Mouse (Mus musculus) liver, embryonic 11.5 days (tissue): ENCODE results near the gene Mat1a. TPM values are rescaled to one million over a fixed set of nuclear protein-coding genes. Genes with fewer than 3 reads are reported as not detected.

Source experiments
- ATAC-seq: fragments of 200-750 bp; cut with Nextera tagmentation; replicated peaks from 2 replicates; pipeline ENCODE4 v1.8.0; 2017; ENCODE audit warnings: moderate number of reproducible peaks, mild to moderate bottlenecking, moderate TSS enrichment, moderate library complexity; ENCODE audit not compliant: low FRiP score
- DNase-seq: peaks from one replicate; pipeline ENCODE4 v3.0.0-alpha.2; 2017; ENCODE audit warnings: low spot score
- H3K27ac ChIP-seq: fragments of 300-500 bp; sonication (generic); 2 replicates; pipeline ENCODE4 v1.5.1; 2014; ENCODE audit warnings: mild to moderate bottlenecking, low read depth, low read length, control low read depth
- H3K27me3 ChIP-seq: fragments of 300-500 bp; sonication (generic); replicated peaks from 2 replicates; pipeline ENCODE4 v1.6.1; 2014; ENCODE audit warnings: low read length, mixed read lengths; ENCODE audit not compliant: control insufficient read depth, insufficient read depth
- H3K36me3 ChIP-seq: fragments of 300-500 bp; sonication (generic); 2 replicates; pipeline ENCODE4 v1.6.1; 2014; ENCODE audit warnings: mild to moderate bottlenecking, low read length, moderate library complexity, mixed read lengths; ENCODE audit not compliant: control insufficient read depth, insufficient read depth
- H3K4me1 ChIP-seq: fragments of 300-500 bp; sonication (generic); replicated peaks from 2 replicates; pipeline ENCODE4 v1.6.1; 2014; ENCODE audit warnings: low read length, mixed read lengths; ENCODE audit not compliant: control insufficient read depth, insufficient read depth
- H3K4me2 ChIP-seq: fragments of 300-500 bp; sonication (generic); 2 replicates; pipeline ENCODE4 v1.6.1; 2014; ENCODE audit warnings: mild to moderate bottlenecking, control low read depth, moderate library complexity
- H3K4me3 ChIP-seq: fragments of 300-500 bp; sonication (generic); 2 replicates; pipeline ENCODE4 v1.5.1; 2014; ENCODE audit warnings: low read depth, low read length, control low read depth
- H3K9ac ChIP-seq: fragments of 300-500 bp; sonication (generic); 2 replicates; pipeline ENCODE4 v1.6.1; 2014; ENCODE audit warnings: low read depth, low read length, control low read depth
- H3K9me3 ChIP-seq: fragments of 300-500 bp; sonication (generic); 2 replicates; pipeline ENCODE4 v1.6.1; 2016; ENCODE audit warnings: low read length, inconsistent platforms, mixed read lengths; ENCODE audit not compliant: control insufficient read depth
- WGBS: fragments of 180-500 bp; shearing (Covaris S2); extraction: QIAGEN DNeasy Blood & Tissue Kit; methylation state at CpG from one replicate; pipeline ENCODE4 v1.1.7; 2014; 5-methylcytosine and 5-hydroxymethylcytosine counted together
- polyA plus RNA-seq: library from polyadenylated mRNA; unstranded; fragments of >200 nt; fragmentation: Nextera tagmentation; extraction: Ambion mirVana; gene quantifications from 2 replicates; pipeline ENCODE4 v1.2.1, GENCODE M21; 2014

Mat1a gene
- polyA plus RNA-seq, 1 experiment from 2014 or later, result 0.05 TPM

DNA sequence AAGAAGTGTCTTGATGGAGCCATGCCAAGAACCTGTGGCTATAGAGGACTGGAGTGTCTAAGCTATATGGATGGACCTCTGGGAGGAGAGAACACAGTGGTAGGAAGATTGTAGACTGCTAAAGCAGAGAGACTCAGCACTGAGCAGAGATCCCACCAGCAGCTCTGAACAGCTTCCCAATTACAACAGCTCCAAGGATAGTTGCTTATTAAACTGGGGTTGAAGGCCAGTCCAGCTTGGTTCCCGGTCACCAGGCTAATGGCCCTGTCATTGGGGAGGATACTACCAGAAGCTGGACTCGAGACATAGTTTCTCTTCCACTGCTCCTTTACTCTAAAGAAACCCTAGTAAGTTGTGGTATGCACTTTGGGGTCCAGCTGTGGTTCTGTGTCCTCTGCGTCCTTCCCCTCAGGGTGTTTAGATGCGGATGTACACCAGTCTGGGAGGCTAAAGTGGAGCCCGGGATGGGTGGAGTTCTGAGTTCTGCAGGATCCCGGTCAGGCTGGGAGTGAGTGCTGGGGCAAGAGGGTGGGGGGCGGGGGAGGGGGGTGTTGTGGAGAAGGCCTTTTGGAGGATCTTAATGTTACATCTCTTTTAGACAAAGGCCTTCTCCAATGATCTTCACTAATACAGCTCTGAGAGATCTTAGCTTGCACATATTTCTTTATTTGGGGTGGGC lies 46.5 kb downstream of the Mat1a start, which contains the start of gene Mbl1:
TSS of gene Mbl1 (plus strand) at position 239 of the 679 bp plus-strand sequence.
- WGBS, result 68% methylated on average over 7 of the region's 7 CpGs
- peak within 1 kb of the TSS; percentile 25; the same call in 1 of the 2 replicates for H3K27ac ChIP-seq
- H3K4me2 ChIP-seq, result peak within 1 kb of the TSS; percentile 21
- no peak within 1 kb of the TSS for H3K4me3 ChIP-seq
- no peak for DNase-seq
- H3K27me3 ChIP-seq, result no peaks in the 10 kb centered on the region
- H3K4me1 ChIP-seq, result no peaks in the 10 kb centered on the region
- no peaks in the 10 kb centered on the region for H3K9me3 ChIP-seq
- H3K36me3 ChIP-seq, result no peaks in the 10 kb centered on the region
- no peak within 1 kb of the TSS for H3K9ac ChIP-seq
- ATAC-seq, result peak; percentile 49; the same call in 1 of the 2 replicates

DNA sequence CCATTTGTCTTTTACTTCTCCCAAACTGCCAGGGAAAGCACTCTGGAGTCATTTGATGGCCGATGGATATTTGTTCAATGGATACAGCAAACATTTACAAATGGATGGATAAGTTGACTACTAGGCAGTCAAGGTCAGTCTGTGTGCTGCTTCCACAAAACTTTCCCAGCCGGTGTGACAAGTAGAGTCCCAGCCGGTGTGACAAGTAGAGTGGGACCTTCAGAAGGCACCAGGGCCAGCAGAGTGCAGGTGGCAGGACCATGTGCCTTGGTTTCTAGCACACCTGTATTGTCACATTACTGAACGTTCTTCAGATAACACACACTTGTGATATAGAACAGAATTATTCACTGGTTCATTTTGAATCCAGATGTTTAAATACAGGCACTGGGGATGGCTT lies 55.2 kb downstream of the Mat1a start:
- ATAC-seq (0 out of 2 replicates have a peak, but pooled peaks have one; percentile 47), DNase-seq (no peak)
- WGBS, result 66% methylated on average over 4 of the region's 4 CpGs
- Histone ChIP-seq H3K9ac (no peak overlapping the region), H3K4me1 (no peaks in the 10 kb centered on the region), H3K27ac (no peak overlapping the region; the same call in 1 of the 2 replicates), H3K36me3 (no peaks in the 10 kb centered on the region), H3K9me3 (no peaks in the 10 kb centered on the region), H3K27me3 (no peaks in the 10 kb centered on the region), H3K4me2 (no peak overlapping the region), H3K4me3 (no peak overlapping the region)

DNA sequence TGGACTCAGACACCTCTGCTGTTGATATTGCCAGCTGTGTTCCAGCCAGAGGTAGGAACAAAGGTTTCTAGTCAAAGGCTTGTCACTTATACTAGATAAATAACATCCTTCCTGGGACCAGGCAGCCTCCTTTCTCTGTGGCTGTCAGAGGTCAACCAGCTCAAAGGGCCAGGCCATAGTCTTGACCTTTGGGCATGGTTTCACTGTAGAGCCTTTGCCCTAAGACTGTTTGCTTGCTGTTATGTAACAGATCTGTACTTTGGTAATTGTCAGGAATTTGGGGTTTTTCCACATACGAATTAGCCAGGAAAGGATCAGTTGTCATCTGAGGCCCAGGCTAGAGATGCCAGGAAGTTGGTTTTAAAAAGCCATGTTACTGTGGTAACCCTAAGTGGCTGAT lies 55.9 kb downstream of the Mat1a start:
- ATAC-seq, result peak; percentile 66
- 33% methylated on average over 1 of the region's 1 CpGs for WGBS

GRCm38 (mm10) chr14:41162663-41163062 lies 57.8 kb downstream of the Mat1a start:
- ATAC-seq (peak; percentile 50; the same call in 1 of the 2 replicates), DNase-seq (no peak)
- Histone ChIP-seq H3K9me3 (no peaks in the 10 kb centered on the region), H3K27ac (no peak overlapping the region), H3K4me2 (no peak overlapping the region), H3K9ac (no peak overlapping the region), H3K36me3 (no peaks in the 10 kb centered on the region), H3K27me3 (no peaks in the 10 kb centered on the region), H3K4me3 (no peak overlapping the region), H3K4me1 (no peaks in the 10 kb centered on the region)
- WGBS, result 22% methylated on average over 2 of the region's 2 CpGs

More for the DNA sequence above, 55.9 kb downstream of the Mat1a start:
- Histone ChIP-seq H3K4me1 (no peaks in the 10 kb centered on the region), H3K9ac (no peak overlapping the region), H3K9me3 (no peaks in the 10 kb centered on the region), H3K36me3 (no peaks in the 10 kb centered on the region), H3K27ac (no peak overlapping the region), H3K27me3 (no peaks in the 10 kb centered on the region), H3K4me2 (no peak overlapping the region), H3K4me3 (no peak overlapping the region)
- DNase-seq, result no peak

GRCm38 (mm10) chr14:41167278-41167677 lies 62.4 kb downstream of the Mat1a start:
- DNase-seq, result no peak
- Histone ChIP-seq H3K9ac (no peak overlapping the region), H3K27me3 (no peaks in the 10 kb centered on the region), H3K4me1 (no peaks in the 10 kb centered on the region), H3K27ac (no peak overlapping the region), H3K36me3 (no peaks in the 10 kb centered on the region), H3K9me3 (no peaks in the 10 kb centered on the region), H3K4me2 (no peak overlapping the region), H3K4me3 (no peak overlapping the region)
- ATAC-seq, result no peak
- WGBS, result 42% methylated on average over 5 of the region's 5 CpGs

- no peak overlapping the region for H3K4me3 ChIP-seq
- no peaks in the 10 kb centered on the region for H3K27me3 ChIP-seq
- H3K4me1 ChIP-seq, result no peaks in the 10 kb centered on the region
- H3K9ac ChIP-seq, result no peak overlapping the region
- no peak for DNase-seq
- no peaks in the 10 kb centered on the region for H3K9me3 ChIP-seq
- WGBS, result 71% methylated on average over 1 of the region's 1 CpGs
- no peak for ATAC-seq
- no peak overlapping the region for H3K27ac ChIP-seq
- no peak overlapping the region for H3K4me2 ChIP-seq
- no peaks in the 10 kb centered on the region for H3K36me3 ChIP-seq
Measured at GRCm38 (mm10) chr14:41168567-41168966, 63.7 kb downstream of the Mat1a start.

DNA sequence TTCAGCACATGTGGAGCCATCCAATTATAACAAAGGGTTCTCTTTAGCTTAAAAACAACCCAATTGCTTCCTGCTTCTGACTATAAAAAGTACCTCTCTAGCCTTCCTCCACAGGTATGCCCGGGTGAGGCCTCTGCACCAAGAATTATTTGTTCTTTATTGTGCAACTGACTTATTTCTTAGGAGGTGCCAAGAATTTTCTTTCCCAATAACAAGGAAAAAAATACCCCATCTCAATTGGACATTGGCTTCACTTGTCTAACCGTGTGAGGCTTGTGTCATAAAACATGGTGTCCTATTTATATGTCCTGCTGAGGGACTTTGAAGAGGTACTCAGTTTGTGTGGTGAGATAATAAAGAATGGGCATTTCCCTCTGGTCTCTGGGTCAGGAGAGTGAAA lies 65.7 kb downstream of the Mat1a start:
- ATAC-seq (no peak), DNase-seq (no peak)
- Histone ChIP-seq H3K4me1 (no peaks in the 10 kb centered on the region), H3K9me3 (no peaks in the 10 kb centered on the region), H3K36me3 (no peaks in the 10 kb centered on the region), H3K9ac (no peak overlapping the region), H3K27me3 (no peaks in the 10 kb centered on the region), H3K4me2 (no peak overlapping the region), H3K27ac (no peak overlapping the region), H3K4me3 (no peak overlapping the region)
- 75% methylated on average over 2 of the region's 2 CpGs for WGBS
